Mouse (Mus musculus): ENCODE measurements at regions not wholly inside any gene's neighbourhood (a gene's known extent, or its start where the extent isn't known, plus 50 kb on each side); places are given as distances from the start of the nearest gene placed in this dataset.

DNA sequence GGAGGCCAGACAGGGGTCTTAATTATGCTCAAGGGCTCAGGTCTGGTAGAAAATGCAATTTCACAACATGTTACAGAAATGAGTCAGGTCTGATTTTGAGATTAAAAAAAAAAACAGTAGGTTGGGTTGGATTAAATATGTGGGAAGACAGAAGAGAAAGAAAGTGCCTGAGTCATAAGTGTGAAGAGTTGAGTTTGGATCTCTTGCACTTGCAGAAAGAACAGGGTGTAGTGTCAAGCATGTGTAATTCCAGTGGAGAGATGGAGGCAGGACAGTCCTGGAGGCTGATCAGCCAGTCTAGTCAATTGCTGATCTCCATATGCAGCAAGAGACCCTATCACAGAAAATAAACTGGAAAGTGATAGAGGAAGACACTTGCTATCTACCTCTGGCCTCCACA is 76.2 kb upstream of the Fam92a start:
- no peak for ATAC-seq (ENCODE audit: low FRiP score, low read depth)
- no peaks in the 10 kb centered on the region for H3K36me3 ChIP-seq
- no peaks in the 10 kb centered on the region for H3K4me1 ChIP-seq
- no peak overlapping the region for H3K9ac ChIP-seq
- no peaks in the 10 kb centered on the region for H3K27me3 ChIP-seq
- H3K27ac ChIP-seq, result no peak overlapping the region
- H3K4me2 ChIP-seq (replicated peaks), result no peak overlapping the region
- H3K9me3 ChIP-seq, result no peaks in the 10 kb centered on the region
- no peak overlapping the region for H3K4me3 ChIP-seq

DNA sequence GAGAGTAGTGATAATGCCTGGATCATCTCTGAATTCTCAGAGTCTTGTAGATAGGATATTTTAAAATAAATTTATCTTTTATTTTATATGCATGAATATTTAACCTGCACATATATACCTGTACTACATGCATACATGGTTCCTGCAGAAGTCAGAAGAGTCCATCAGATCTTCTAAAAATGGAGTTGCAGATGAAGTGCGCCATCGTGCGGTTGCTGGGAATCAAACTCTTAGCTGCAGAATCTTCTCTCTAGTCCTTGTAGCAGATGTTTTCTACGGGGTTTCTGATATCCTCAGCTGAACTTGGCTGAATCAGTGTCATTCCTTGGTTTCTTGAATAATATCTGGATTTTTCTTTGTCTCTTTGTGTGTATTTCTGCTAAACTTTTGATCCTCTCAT is 74.8 kb upstream of the Fam92a start:
- Histone ChIP-seq H3K4me1 (0 out of 2 replicates have a peak, but pooled peaks cover 2% of the 10 kb centered on the region), H3K4me2 (replicated peaks) (no peak overlapping the region), H3K36me3 (no peaks in the 10 kb centered on the region), H3K27ac (no peak overlapping the region), H3K9ac (no peak overlapping the region), H3K4me3 (no peak overlapping the region), H3K27me3 (no peaks in the 10 kb centered on the region), H3K9me3 (no peaks in the 10 kb centered on the region)
- no peak for ATAC-seq (ENCODE audit: low FRiP score, low read depth)
- WGBS, result 68% methylated on average over 4 of the region's 4 CpGs

DNA sequence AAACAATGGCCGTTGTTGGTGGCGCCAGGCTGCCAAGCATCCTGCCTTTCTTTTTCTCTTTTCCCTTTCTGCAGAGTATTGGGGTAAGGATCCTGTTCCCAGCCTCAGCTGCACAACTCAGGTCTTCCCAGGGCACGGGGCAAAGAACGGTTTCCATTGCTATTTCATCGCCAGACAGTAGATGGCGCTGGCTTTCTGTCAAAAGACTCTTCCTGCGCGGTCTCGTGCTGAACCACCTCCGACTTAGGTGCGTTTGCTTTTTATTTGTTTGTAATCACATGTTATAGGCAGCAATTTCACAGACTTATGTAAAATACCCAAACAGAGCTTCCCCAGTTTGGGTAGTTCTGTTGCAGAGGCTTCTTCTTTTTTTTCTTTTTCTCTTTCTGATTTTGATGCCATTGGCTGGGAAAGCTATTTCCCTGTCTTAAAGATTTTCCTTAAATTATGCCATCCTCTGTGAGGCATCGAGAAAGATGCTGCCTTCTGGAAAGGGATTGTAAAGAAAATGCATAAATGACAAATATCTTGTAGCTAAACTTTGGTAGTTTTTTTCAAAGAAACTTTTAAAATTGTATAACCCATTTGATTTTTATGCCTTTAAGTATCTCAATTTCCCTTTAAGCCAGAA is 69.2 kb upstream of the Fam92a start:
- Histone ChIP-seq H3K27ac (no peak overlapping the region), H3K9ac (no peak overlapping the region), H3K27me3 (no peaks in the 10 kb centered on the region), H3K36me3 (no peaks in the 10 kb centered on the region), H3K4me2 (replicated peaks) (peak overlapping the region; percentile 46), H3K4me3 (no peak overlapping the region), H3K4me1 (0 out of 2 replicates have a peak, but pooled peaks cover 2% of the 10 kb centered on the region), H3K9me3 (no peaks in the 10 kb centered on the region)
- ATAC-seq (ENCODE audit: low FRiP score, low read depth), result peak; percentile 77; the same call in 1 of the 2 replicates
- WGBS, result 3% methylated on average over 12 of the region's 12 CpGs

DNA sequence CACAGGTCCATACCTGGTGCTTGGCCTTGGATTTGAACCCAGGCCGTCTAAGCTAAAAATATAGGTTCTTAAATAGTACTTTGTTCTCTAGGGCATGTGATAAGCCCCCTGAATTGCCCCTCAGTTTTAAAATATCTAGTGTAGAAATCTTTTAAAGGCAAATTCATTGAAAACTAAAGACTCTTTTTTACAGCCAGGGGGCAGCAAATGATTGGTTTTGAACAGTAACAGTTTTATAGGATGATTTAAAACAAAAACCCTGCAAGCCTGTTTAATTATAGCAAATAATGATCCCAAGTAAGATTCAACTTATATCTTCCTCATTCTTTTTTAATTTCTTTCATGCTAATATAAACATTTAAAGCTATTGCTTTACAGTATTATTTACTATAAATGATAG is 58.9 kb upstream of the Fam92a start:
- no peak overlapping the region for H3K27ac ChIP-seq
- no peak overlapping the region for H3K4me2 ChIP-seq (replicated peaks)
- no peaks in the 10 kb centered on the region for H3K4me1 ChIP-seq
- ATAC-seq (ENCODE audit: low FRiP score, low read depth), result no peak
- no peaks in the 10 kb centered on the region for H3K36me3 ChIP-seq
- H3K27me3 ChIP-seq, result no peaks in the 10 kb centered on the region
- no peak overlapping the region for H3K4me3 ChIP-seq
- no peaks in the 10 kb centered on the region for H3K9me3 ChIP-seq
- no peak overlapping the region for H3K9ac ChIP-seq
- 46% methylated on average over 1 of the region's 1 CpGs for WGBS
